Mouse (Mus musculus) hindbrain, embryonic 14.5 days (tissue): ENCODE data around the gene Fam183b. TPM values are rescaled to one million over a fixed set of nuclear protein-coding genes. Genes with fewer than 3 reads are reported as not detected.
"Not testable (repeated sequence)": the region's sequence is repeated elsewhere in the genome, so short reads cannot be mapped to it uniquely, and the experiment has no call there.

ENCODE experiments used
- ATAC-seq: fragments of 200-750 bp; cut with Nextera tagmentation; 2 replicates; pipeline ENCODE4 v1.8.0; 2017; ENCODE audit warnings: moderate number of reproducible peaks, mild to moderate bottlenecking, moderate TSS enrichment, moderate library complexity; ENCODE audit not compliant: low FRiP score
- DNase-seq: peaks from one replicate; pipeline ENCODE4 v3.0.0-alpha.2; 2015; ENCODE audit warnings: low spot score
- H3K27ac ChIP-seq: fragments of 300-500 bp; sonication (generic); 2 replicates; pipeline ENCODE4 v1.5.1; 2014; ENCODE audit warnings: mild to moderate bottlenecking, moderate library complexity
- H3K27me3 ChIP-seq: fragments of 300-500 bp; sonication (generic); 2 replicates; pipeline ENCODE4 v1.6.1; 2014; ENCODE audit warnings: mild to moderate bottlenecking, low read length, mixed read lengths; ENCODE audit not compliant: control insufficient read depth, insufficient read depth
- H3K36me3 ChIP-seq: fragments of 300-500 bp; sonication (generic); replicated peaks from 2 replicates; pipeline ENCODE4 v1.6.1; 2014; ENCODE audit not compliant: control insufficient read depth, insufficient read depth
- H3K4me1 ChIP-seq: fragments of 300-500 bp; sonication (generic); replicated peaks from 2 replicates; pipeline ENCODE4 v1.6.1; 2014; ENCODE audit warnings: antibody characterized with exemption, low read length, mixed read lengths; ENCODE audit not compliant: control insufficient read depth, insufficient read depth
- H3K4me2 ChIP-seq: fragments of 300-500 bp; sonication (generic); replicated peaks from 2 replicates; pipeline ENCODE4 v1.6.1; 2014; ENCODE audit warnings: mild to moderate bottlenecking, moderate library complexity
- H3K4me3 ChIP-seq: fragments of 300-500 bp; sonication (generic); replicated peaks from 2 replicates; pipeline ENCODE4 v1.5.1; 2014; ENCODE audit warnings: mild to moderate bottlenecking, low read length
- H3K9ac ChIP-seq: fragments of 300-500 bp; sonication (generic); 2 replicates; pipeline ENCODE4 v1.6.1; 2014
- H3K9me3 ChIP-seq: fragments of 300-500 bp; sonication (generic); 2 replicates; pipeline ENCODE4 v1.6.1; 2016; ENCODE audit warnings: low read length; ENCODE audit not compliant: control insufficient read depth
- WGBS: fragments of 180-500 bp; shearing (Covaris S2); extraction: QIAGEN DNeasy Blood & Tissue Kit; methylation state at CpG from one replicate; pipeline ENCODE4 v1.1.7; 2014; 5-methylcytosine and 5-hydroxymethylcytosine counted together
- polyA plus RNA-seq: library from polyadenylated mRNA; unstranded; fragments of >200 nt; fragmentation: Nextera tagmentation; extraction: Ambion mirVana; gene quantifications from 2 replicates; pipeline ENCODE4 v1.2.1, GENCODE M21; 2014

The Fam183b gene
- polyA plus RNA-seq, 1 experiment from 2014 or later: 9.4 TPM

- 54% methylated on average over 1 of the region's 1 CpGs for WGBS
- not testable (repeated sequence) for H3K9ac ChIP-seq, H3K27me3 ChIP-seq, H3K9me3 ChIP-seq, H3K4me2 ChIP-seq, DNase-seq, H3K27ac ChIP-seq, H3K4me1 ChIP-seq, ATAC-seq, H3K36me3 ChIP-seq, H3K4me3 ChIP-seq
Measured at GRCm38 (mm10) chr11:58814700-58815099, 12.9 kb upstream of the Fam183b start, which contains the start of gene Olfr313. Gene Olfr313, plus strand, starts transcription at chr11:58815000.

GRCm38 (mm10) chr11:58812001-58812400 lies 10.2 kb upstream of the Fam183b start:
- H3K4me1 ChIP-seq: no peaks in the 10 kb centered on the region
- H3K27ac ChIP-seq: no peak overlapping the region
- no peaks in the 10 kb centered on the region for H3K27me3 ChIP-seq
- ATAC-seq: no peak
- DNase-seq: no peak
- no peak overlapping the region for H3K4me3 ChIP-seq
- no peak overlapping the region for H3K9ac ChIP-seq
- 3% methylated on average over 1 of the region's 1 CpGs for WGBS
- no peaks in the 10 kb centered on the region for H3K9me3 ChIP-seq
- no peaks in the 10 kb centered on the region for H3K36me3 ChIP-seq
- no peak overlapping the region for H3K4me2 ChIP-seq

- no peak for DNase-seq
Measured at GRCm38 (mm10) chr11:58804393-58804792, 2.6 kb upstream of the Fam183b start.

GRCm38 (mm10) chr11:58803871-58804270 lies 2.1 kb upstream of the Fam183b start:
- ATAC-seq (no peak), DNase-seq (no peak)
- Histone ChIP-seq H3K4me2 (no peak overlapping the region), H3K4me3 (no peak overlapping the region), H3K36me3 (no peaks in the 10 kb centered on the region), H3K27ac (no peak overlapping the region), H3K4me1 (peaks cover 10% of the 10 kb centered on the region), H3K9me3 (no peaks in the 10 kb centered on the region), H3K27me3 (no peaks in the 10 kb centered on the region), H3K9ac (no peak overlapping the region)
- 81% methylated on average over 4 of the region's 4 CpGs for WGBS

More at GRCm38 (mm10) chr11:58804393-58804792, 2.6 kb upstream of the Fam183b start:
- H3K36me3 ChIP-seq: no peaks in the 10 kb centered on the region
- H3K4me3 ChIP-seq: no peak overlapping the region
- H3K27ac ChIP-seq: no peak overlapping the region
- peaks cover 10% of the 10 kb centered on the region for H3K4me1 ChIP-seq
- no peak overlapping the region for H3K4me2 ChIP-seq
- no peaks in the 10 kb centered on the region for H3K27me3 ChIP-seq
- no peak overlapping the region for H3K9ac ChIP-seq
- WGBS: 69% methylated on average over 2 of the region's 2 CpGs
- no peak for ATAC-seq
- H3K9me3 ChIP-seq: no peaks in the 10 kb centered on the region

- no peak overlapping the region for H3K27ac ChIP-seq
- DNase-seq (no peak), ATAC-seq (no peak)
- no peak overlapping the region for H3K4me3 ChIP-seq
- H3K4me2 ChIP-seq: no peak overlapping the region
- no peaks in the 10 kb centered on the region for H3K36me3 ChIP-seq
- peaks cover 10% of the 10 kb centered on the region for H3K4me1 ChIP-seq
- WGBS: 85% methylated on average over 5 of the region's 5 CpGs
- no peaks in the 10 kb centered on the region for H3K9me3 ChIP-seq
- no peak overlapping the region for H3K9ac ChIP-seq
- H3K27me3 ChIP-seq: no peaks in the 10 kb centered on the region
Measured at GRCm38 (mm10) chr11:58799747-58800146, 2.0 kb downstream of the Fam183b start.

GRCm38 (mm10) chr11:58796850-58797249 lies 4.9 kb downstream of the Fam183b start:
- Histone ChIP-seq H3K9me3 (no peaks in the 10 kb centered on the region), H3K27ac (no peak overlapping the region), H3K36me3 (no peaks in the 10 kb centered on the region), H3K4me2 (no peak overlapping the region), H3K27me3 (no peaks in the 10 kb centered on the region), H3K9ac (no peak overlapping the region), H3K4me1 (peaks cover 5% of the 10 kb centered on the region), H3K4me3 (no peak overlapping the region)
- no peak for ATAC-seq
- no peak for DNase-seq
- WGBS: 78% methylated on average over 7 of the region's 7 CpGs

GRCm38 (mm10) chr11:58795856-58796255 lies 5.9 kb downstream of the Fam183b start:
- H3K4me1 ChIP-seq: no peaks in the 10 kb centered on the region
- H3K27ac ChIP-seq: no peak overlapping the region
- no peak overlapping the region for H3K4me3 ChIP-seq
- DNase-seq (no peak), ATAC-seq (no peak)
- WGBS: 84% methylated on average over 2 of the region's 2 CpGs
- no peaks in the 10 kb centered on the region for H3K9me3 ChIP-seq
- H3K36me3 ChIP-seq: no peaks in the 10 kb centered on the region
- H3K9ac ChIP-seq: no peak overlapping the region
- no peak overlapping the region for H3K4me2 ChIP-seq
- no peaks in the 10 kb centered on the region for H3K27me3 ChIP-seq

GRCm38 (mm10) chr11:58790646-58791045 lies 11.1 kb downstream of the Fam183b start:
- WGBS: 83% methylated on average over 6 of the region's 6 CpGs

GRCm38 (mm10) chr11:58790053-58790452 lies 11.7 kb downstream of the Fam183b start:
- no peaks in the 10 kb centered on the region for H3K36me3 ChIP-seq
- H3K9me3 ChIP-seq: no peaks in the 10 kb centered on the region
- DNase-seq (no peak), ATAC-seq (no peak)
- no peak overlapping the region for H3K4me3 ChIP-seq
- no peak overlapping the region for H3K4me2 ChIP-seq
- H3K27ac ChIP-seq: no peak overlapping the region
- H3K4me1 ChIP-seq: peaks cover 8% of the 10 kb centered on the region; the same call in 1 of the 2 replicates
- 60% methylated on average over 2 of the region's 2 CpGs for WGBS
- H3K9ac ChIP-seq: no peak overlapping the region
- no peaks in the 10 kb centered on the region for H3K27me3 ChIP-seq

More at GRCm38 (mm10) chr11:58790646-58791045, 11.1 kb downstream of the Fam183b start:
- no peaks in the 10 kb centered on the region for H3K27me3 ChIP-seq
- ATAC-seq (no peak), DNase-seq (no peak)
- H3K27ac ChIP-seq: no peak overlapping the region
- H3K9ac ChIP-seq: no peak overlapping the region
- H3K36me3 ChIP-seq: no peaks in the 10 kb centered on the region
- no peaks in the 10 kb centered on the region for H3K9me3 ChIP-seq
- H3K4me1 ChIP-seq: peaks cover 8% of the 10 kb centered on the region; the same call in 1 of the 2 replicates
- H3K4me2 ChIP-seq: no peak overlapping the region
- H3K4me3 ChIP-seq: no peak overlapping the region

GRCm38 (mm10) chr11:58789532-58789931 lies 12.2 kb downstream of the Fam183b start:
- H3K9me3 ChIP-seq: no peaks in the 10 kb centered on the region
- H3K4me1 ChIP-seq: peaks cover 8% of the 10 kb centered on the region; the same call in 1 of the 2 replicates
- H3K27me3 ChIP-seq: no peaks in the 10 kb centered on the region
- H3K27ac ChIP-seq: no peak overlapping the region
- ATAC-seq: no peak
- peak overlapping the region; percentile 45; the same call in 1 of the 2 replicates for H3K9ac ChIP-seq
- H3K4me3 ChIP-seq: no peak overlapping the region
- peak; percentile 38 for DNase-seq
- WGBS: 21% methylated on average over 3 of the region's 3 CpGs
- no peaks in the 10 kb centered on the region for H3K36me3 ChIP-seq
- no peak overlapping the region for H3K4me2 ChIP-seq
